Comparison of ENCODE assay signal across 18 mouse cellular contexts in the genomic region with DNA sequence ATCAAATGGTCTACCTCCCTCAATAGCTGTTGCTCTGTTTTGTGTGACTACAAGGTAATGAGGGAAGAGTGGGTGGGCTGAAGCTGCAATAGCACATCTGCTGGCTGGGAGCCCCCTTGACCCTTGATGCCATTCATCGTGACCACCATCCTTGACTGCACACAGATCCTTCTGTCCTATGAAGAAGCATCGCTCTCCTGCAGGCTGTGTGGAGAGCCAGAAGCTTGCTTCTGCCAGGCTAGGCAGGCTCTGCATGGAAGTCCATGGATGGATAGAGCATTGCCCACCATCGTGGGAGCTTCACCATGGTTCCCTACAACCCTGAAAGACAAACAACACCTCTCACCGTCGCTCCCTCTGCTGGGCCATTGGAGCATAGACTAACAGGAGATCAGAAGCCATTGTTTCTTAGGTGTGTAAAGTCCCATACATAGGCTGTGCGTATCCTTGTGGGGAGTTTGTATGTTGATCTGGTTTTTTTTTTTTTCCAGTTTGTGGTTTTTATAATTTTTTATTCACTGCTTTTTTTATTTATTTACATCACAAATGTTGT.
A peak's percentile ranks its signal among the peaks of the same experiment; 100 is the strongest.
DNase-seq lines count a peak whose midpoint lies in the region; ATAC-seq and TF ChIP-seq lines count a peak whose summit lies in the region.
"Had no signal": no experiment of that assay in that cellular context is flagged by ENCODE, and none has a peak within 500 bp of the region (broad histone marks: within the 10 kb centered on the region; RNA-seq: fewer than 3 reads in every experiment).

No protein-coding gene starts in this region.

- peak; percentile 32 for DNase-seq in cerebellum, postnatal 10 days
- no peak for DNase-seq in cerebellum, adult 11-12 months
- DNase-seq in layer of hippocampus, adult 2 months (ENCODE audit: low spot score in 2 of 2), result no peak
- no peak for DNase-seq in layer of hippocampus, postnatal 14 days (ENCODE audit: low spot score in 2 of 2)
- DNase-seq in left cerebral cortex, postnatal 36 days (ENCODE audit: low spot score in 2 of 2), result no peak
- DNase-seq: adrenal gland, postnatal 10 days; cerebellum, adult 9-10 months; gastrocnemius, postnatal 10 days; heart, postnatal 14 days; kidney, postnatal 14 days; layer of hippocampus, adult 9-11 months had no signal

- intact Hi-C loops in left cerebral cortex, postnatal 36 days (cut with DNase I), result no loop called here

- H3K4me1 ChIP-seq in ES-Bruce4 (ENCODE audit: control insufficient read depth, insufficient read depth, low read length), result no peaks in the 10 kb centered on the region
- H3K4me1 ChIP-seq: forebrain, embryonic 15.5 days; heart, embryonic 10.5 days; neural tube, embryonic 12.5 days had no signal

- TF ChIP-seq CTCF in layer of hippocampus, adult 2 months (conservative IDR thresholded peaks at IDR 0.05), result peak; percentile 56
- TF ChIP-seq CTCF in ES-Bruce4 (IDR thresholded peaks at IDR 0.05; ENCODE audit: low read depth, low read length), result peak; percentile 9

- no peak for TF ChIP-seq POLR2A in ES-Bruce4 (IDR thresholded peaks at IDR 0.05; ENCODE audit: insufficient read depth, low read length)

- no peaks in the 10 kb centered on the region for H3K36me3 ChIP-seq in ES-Bruce4 (ENCODE audit: control insufficient read depth, insufficient read depth, low read length, poor library complexity, severe bottlenecking)
- H3K36me3 ChIP-seq: forebrain, embryonic 15.5 days; heart, embryonic 10.5 days; neural tube, embryonic 12.5 days had no signal

- no peaks in the 10 kb centered on the region for H3K27me3 ChIP-seq in ES-Bruce4 (ENCODE audit: control insufficient read depth, insufficient read depth, low read length, poor library complexity, severe bottlenecking)
- H3K27me3 ChIP-seq: forebrain, embryonic 15.5 days had no signal

- no peaks in the 10 kb centered on the region for H3K9me3 ChIP-seq in ES-Bruce4 (replicated peaks; ENCODE audit: control insufficient read depth, insufficient read depth, low read length, poor library complexity, severe bottlenecking)
- H3K9me3 ChIP-seq: forebrain, embryonic 15.5 days; heart, embryonic 10.5 days; neural tube, embryonic 12.5 days had no signal

- ATAC-seq in megakaryocyte progenitor cell, adult 5-6 weeks (replicated peaks; ENCODE audit: poor library complexity), result 0 out of 2 replicates have a peak, but pooled peaks have one; percentile 26
- ATAC-seq in megakaryocyte-erythroid progenitor cell, adult 5-6 weeks (replicated peaks; ENCODE audit: low FRiP score, low TSS enrichment, poor library complexity, severe bottlenecking), result no peak

- no peak overlapping the region for H3K4me3 ChIP-seq in layer of hippocampus, adult 2 months
- H3K4me3 ChIP-seq in ES-Bruce4 (ENCODE audit: low read depth, low read length), result no peak overlapping the region
- H3K4me3 ChIP-seq: forebrain, embryonic 15.5 days; heart, embryonic 10.5 days; neural tube, embryonic 12.5 days had no signal

- no peak overlapping the region for H3K9ac ChIP-seq in ES-Bruce4 (ENCODE audit: low read depth, poor library complexity, severe bottlenecking)
- H3K9ac ChIP-seq: forebrain, embryonic 15.5 days; hindbrain, embryonic 14.5 days; neural tube, embryonic 12.5 days had no signal

- no peak overlapping the region for H3K27ac ChIP-seq in layer of hippocampus, adult 2 months
- no peak overlapping the region for H3K27ac ChIP-seq in ES-Bruce4 (ENCODE audit: insufficient read depth, low read length)
- H3K27ac ChIP-seq: forebrain, embryonic 15.5 days; heart, embryonic 10.5 days; hindbrain, embryonic 14.5 days; neural tube, embryonic 12.5 days had no signal

- no peak for TF ChIP-seq EP300 in ES-Bruce4 (IDR thresholded peaks at IDR 0.05; ENCODE audit: insufficient read depth, low read depth, low read length)

Comparison
In these comparisons a context has a peak if more than half of its experiments do, and no peak if none do; other contexts are left out.
1. DNase-seq: peak in cerebellum, postnatal 10 days (2 of 2); none in cerebellum, adult 11-12 months (single experiment), layer of hippocampus, adult 2 months (0 of 2), layer of hippocampus, postnatal 14 days (0 of 2) and left cerebral cortex, postnatal 36 days (0 of 2).